Comparison of ENCODE assay signal across 9 mouse cellular contexts in genomic region chr2:180891075-180891834, GRCm38 (mm10). TPM values are rescaled to one million over a fixed set of nuclear protein-coding genes. Genes with fewer than 3 reads are reported as not detected.
A peak's percentile ranks its signal among the peaks of the same experiment; 100 is the strongest.
DNase-seq lines count a peak whose midpoint lies in the region; ATAC-seq and TF ChIP-seq lines count a peak whose summit lies in the region.
"Had no signal": no experiment of that assay in that cellular context is flagged by ENCODE, and none has a peak within 500 bp of the region (broad histone marks: within the 10 kb centered on the region; RNA-seq: fewer than 3 reads in every experiment).

No protein-coding gene starts in this region.

- under 1% methylated on average over 37 of the region's 37 CpGs for WGBS in kidney, embryonic 16.5 days
- 1% methylated on average over 37 of the region's 37 CpGs for WGBS in forebrain, embryonic 16.5 days

- TF ChIP-seq CTCF in left cerebral cortex, adult 2 months (IDR thresholded peaks at IDR 0.05) = no peak

- no peak overlapping the region for H3K9ac ChIP-seq in kidney, embryonic 16.5 days (replicated peaks; ENCODE audit: low read length)
- peak overlapping the region; percentile 96 for H3K9ac ChIP-seq in forebrain, embryonic 16.5 days (replicated peaks; ENCODE audit: low read depth, low read length)

- H3K4me1 ChIP-seq in kidney, embryonic 16.5 days (ENCODE audit: insufficient read depth, low read length) = peaks cover 42% of the 10 kb centered on the region
- H3K4me1 ChIP-seq in forebrain, embryonic 16.5 days (replicated peaks; ENCODE audit: control insufficient read depth, insufficient read depth, low read length) = peaks cover 41% of the 10 kb centered on the region

- peak overlapping the region; percentile 42 for H3K4me2 ChIP-seq in kidney, embryonic 16.5 days (replicated peaks; ENCODE audit: low read depth, low read length)
- peak overlapping the region; percentile 49 for H3K4me2 ChIP-seq in forebrain, embryonic 16.5 days (ENCODE audit: low read length)

- DNase-seq in kidney, adult 8-10 months = no peak
- peak; percentile 72 to 77 for DNase-seq in left cerebral cortex, adult 2 months (ENCODE audit: extremely low spot score in 1 of 2, low spot score in 2 of 2)
- peak; percentile 51 for DNase-seq in retina, postnatal 1 day
- DNase-seq in Muller cell, postnatal 12 days (ENCODE audit: inconsistent ontology term) = no peak
- no peak for DNase-seq in lung, postnatal 36 days
- no peak for DNase-seq in gastrocnemius, postnatal 10 days

- H3K36me3 ChIP-seq in kidney, embryonic 16.5 days (ENCODE audit: insufficient read depth, low read length) = no peaks in the 10 kb centered on the region
- H3K36me3 ChIP-seq in forebrain, embryonic 16.5 days (ENCODE audit: control insufficient read depth, insufficient read depth) = no peaks in the 10 kb centered on the region

- H3K27ac ChIP-seq in kidney, embryonic 16.5 days (ENCODE audit: low read length) = no peak overlapping the region
- peak overlapping the region; percentile 98 for H3K27ac ChIP-seq in forebrain, embryonic 16.5 days (ENCODE audit: low read length)
- H3K27ac ChIP-seq in left cerebral cortex, adult 2 months = peak overlapping the region; percentile 99

- H3K27me3 ChIP-seq in kidney, embryonic 16.5 days (ENCODE audit: insufficient read depth, low read length) = peaks cover 90% of the 10 kb centered on the region
- H3K27me3 ChIP-seq in forebrain, embryonic 16.5 days (replicated peaks; ENCODE audit: control insufficient read depth, insufficient read depth, low read length) = peaks cover 6% of the 10 kb centered on the region; the same call in 1 of the 2 replicates

- intact Hi-C loops in left cerebral cortex, adult 2 months (cut with DNase I) = loop anchor here (10.0 kb wide), 1 partner anchor 306 kb away; the partner anchor contains the start of genes Mrgbp and Ogfr

- H3K4me3 ChIP-seq in kidney, embryonic 16.5 days (ENCODE audit: low read length) = peak overlapping the region; percentile 32
- peak overlapping the region; percentile 79 for H3K4me3 ChIP-seq in forebrain, embryonic 16.5 days (replicated peaks; ENCODE audit: low read length)
- H3K4me3 ChIP-seq in left cerebral cortex, adult 2 months = peak overlapping the region; percentile 68
- H3K4me3 ChIP-seq: myocyte had no signal

- no peaks in the 10 kb centered on the region for H3K9me3 ChIP-seq in kidney, embryonic 16.5 days (ENCODE audit: low read length)
- no peaks in the 10 kb centered on the region for H3K9me3 ChIP-seq in forebrain, embryonic 16.5 days (ENCODE audit: control insufficient read depth, low read length)

- ATAC-seq in kidney, embryonic 16.5 days (ENCODE audit: low FRiP score, low TSS enrichment) = no peak
- no peak for ATAC-seq in forebrain, embryonic 16.5 days

RNA-seq across cellular contexts. Expression of gene Ythdf1, which starts 29.5 kb away (rescaled TPM):
- 16.0 and 27.1 TPM in 2 replicates for polyA plus RNA-seq in kidney, embryonic 16.5 days (2015; fragmentation: Nextera tagmentation; extraction: Ambion mirVana)
- polyA plus RNA-seq in forebrain, embryonic 16.5 days (2015; fragmentation: Nextera tagmentation; extraction: Ambion mirVana) = 44.9 and 50.1 TPM in 2 replicates
- total RNA-seq in left cerebral cortex, adult 2 months (2021) = 10 to 100 TPM; 50.5 to 60.8 TPM
- 10 to 100 TPM; 34.3 to 38.9 TPM for total RNA-seq in gastrocnemius, postnatal 10 days (2021)

RNA-seq across cellular contexts. Expression of gene Birc7, which starts 37.6 kb away (rescaled TPM):
- polyA plus RNA-seq in kidney, embryonic 16.5 days (2015; fragmentation: Nextera tagmentation; extraction: Ambion mirVana) = not detected in 2 replicates
- not detected in 2 replicates for polyA plus RNA-seq in forebrain, embryonic 16.5 days (2015; fragmentation: Nextera tagmentation; extraction: Ambion mirVana)
- under 1 TPM in 1 of 2 experiments, not detected in 1; 0.23 TPM for total RNA-seq in left cerebral cortex, adult 2 months (2021)
- not detected for total RNA-seq in gastrocnemius, postnatal 10 days (2021)
- polyA plus RNA-seq: myocyte had no signal

Comparison
In these comparisons a context has a peak if more than half of its experiments do, and no peak if none do; other contexts are left out.
1. DNase-seq: peak in left cerebral cortex, adult 2 months (2 of 2) and retina, postnatal 1 day (single experiment); none in kidney, adult 8-10 months (0 of 2), Muller cell, postnatal 12 days (single experiment), lung, postnatal 36 days (single experiment) and gastrocnemius, postnatal 10 days (single experiment).
2. Peak in every context shown above with its lines, with median percentiles within 50 percentile points of each other: H3K4me3 ChIP-seq.